ENCODE assay signal across 8 mouse cellular contexts in the genomic region with DNA sequence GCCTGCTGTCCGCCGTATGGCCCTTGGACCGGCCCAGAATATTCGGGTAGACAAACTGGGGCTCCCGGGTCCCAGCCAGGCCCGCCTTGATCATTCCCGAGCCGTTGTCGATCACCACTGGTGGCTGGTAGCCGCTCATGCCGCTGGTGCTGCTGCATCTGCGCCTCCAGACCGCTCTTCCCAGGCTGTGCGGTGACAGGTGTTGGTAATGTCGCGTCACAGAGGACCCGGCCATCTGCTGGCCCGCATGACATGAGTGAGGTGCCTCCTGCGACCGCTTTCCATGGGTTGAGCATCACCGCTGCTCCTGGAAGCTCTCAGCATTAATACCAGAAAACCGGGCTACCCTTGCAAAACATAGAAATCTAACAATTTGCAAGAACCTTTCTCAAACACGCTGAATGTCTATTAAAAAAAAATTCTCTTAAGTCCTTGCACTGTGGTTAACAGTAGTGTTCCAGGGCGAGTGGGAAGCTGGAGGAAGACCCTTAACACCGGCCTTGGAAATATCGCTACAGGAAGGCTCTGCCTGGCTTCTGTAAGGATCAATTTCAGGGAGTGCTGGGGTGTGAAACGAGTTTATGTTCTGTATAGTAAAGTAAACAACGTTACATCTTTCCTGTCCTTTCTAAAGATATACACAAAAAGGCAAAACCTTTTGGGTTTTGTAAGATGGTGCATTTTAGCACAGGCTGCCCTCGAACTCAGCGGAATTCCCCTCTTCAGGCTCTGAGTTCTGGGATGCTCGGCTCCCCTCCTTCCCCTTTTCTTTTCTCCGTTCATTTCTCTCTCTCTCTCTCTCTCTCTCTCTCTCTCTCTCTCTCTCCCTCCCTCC. TPM values are rescaled to one million over a fixed set of nuclear protein-coding genes. Genes with fewer than 3 reads are reported as not detected.
DNase-seq lines count a peak whose midpoint lies in the region; ATAC-seq lines count a peak whose summit lies in the region.

Gene Actrt3, minus strand, starts transcription at position 229 of the 835 bp plus-strand sequence.

- H3K27ac ChIP-seq in embryonic facial prominence, embryonic 12.5 days: peak within 1 kb of the TSS; percentile 61
- H3K27ac ChIP-seq in heart, embryonic 16.5 days (ENCODE audit: low read length): peak within 1 kb of the TSS; percentile 71

- 1% methylated on average over 31 of the region's 32 CpGs for WGBS in embryonic facial prominence, embryonic 12.5 days
- 3% methylated on average over 32 of the region's 32 CpGs for WGBS in heart, embryonic 16.5 days

- H3K9me3 ChIP-seq in embryonic facial prominence, embryonic 12.5 days: no peaks in the 10 kb centered on the region
- H3K9me3 ChIP-seq in heart, embryonic 16.5 days (replicated peaks; ENCODE audit: control insufficient read depth, low read length): no peaks in the 10 kb centered on the region

- peak within 1 kb of the TSS; percentile 90 for H3K4me2 ChIP-seq in embryonic facial prominence, embryonic 12.5 days (replicated peaks)
- peak within 1 kb of the TSS; percentile 88 for H3K4me2 ChIP-seq in heart, embryonic 16.5 days (ENCODE audit: low read depth, low read length)

- H3K36me3 ChIP-seq in embryonic facial prominence, embryonic 12.5 days: peaks cover 8% of the 10 kb centered on the region
- H3K36me3 ChIP-seq in heart, embryonic 16.5 days (ENCODE audit: control insufficient read depth, insufficient read depth): peaks cover 5% of the 10 kb centered on the region

- peak within 1 kb of the TSS; percentile 45 for H3K4me3 ChIP-seq in embryonic facial prominence, embryonic 12.5 days
- H3K4me3 ChIP-seq in heart, embryonic 16.5 days (ENCODE audit: low read length): peak within 1 kb of the TSS; percentile 72

- H3K4me1 ChIP-seq in embryonic facial prominence, embryonic 12.5 days: peaks cover 13% of the 10 kb centered on the region
- peaks cover 21% of the 10 kb centered on the region for H3K4me1 ChIP-seq in heart, embryonic 16.5 days (ENCODE audit: control insufficient read depth, insufficient read depth, low read length)

- H3K9ac ChIP-seq in embryonic facial prominence, embryonic 12.5 days: peak within 1 kb of the TSS; percentile 53
- H3K9ac ChIP-seq in heart, embryonic 16.5 days (ENCODE audit: low read length): peak within 1 kb of the TSS; percentile 73

- DNase-seq in CD8-positive naive resting alpha-beta T cell, adult 2 months (ENCODE audit: low read depth in 2 of 2, low spot score in 2 of 2): peak; percentile 43 to 50
- DNase-seq in adrenal gland, adult 2 months: peak; percentile 42
- DNase-seq in layer of hippocampus, postnatal 25 days (ENCODE audit: extremely low spot score in 1 of 2, low spot score in 1 of 2): peak; percentile 32 to 39
- peak; percentile 12 to 38 for DNase-seq in lung, postnatal 4 days
- DNase-seq in right cerebral cortex, postnatal 4 days: peak; percentile 27

- H3K27me3 ChIP-seq in embryonic facial prominence, embryonic 12.5 days: no peaks in the 10 kb centered on the region
- no peaks in the 10 kb centered on the region for H3K27me3 ChIP-seq in heart, embryonic 16.5 days (ENCODE audit: control insufficient read depth, insufficient read depth, low read length)

- no peak for ATAC-seq in embryonic facial prominence, embryonic 12.5 days (ENCODE audit: insufficient number of reproducible peaks, insufficient read depth, low FRiP score, low TSS enrichment)
- no peak for ATAC-seq in heart, embryonic 16.5 days (replicated peaks; ENCODE audit: extremely low read depth, insufficient read depth, low FRiP score)
- ATAC-seq in activated CD4-positive, CD25-positive, alpha-beta regulatory T cell, adult 4 months: no peak

RNA-seq across cellular contexts. Expression of gene Actrt3, which starts in this region (rescaled TPM):
- total RNA-seq in adrenal gland, adult 2 months (2021): not detected
- not detected in 2 replicates for polyA plus RNA-seq in adrenal gland, adult 2 months (2012; rRNA removed)
- 0.11 TPM in 1 of 2 replicates, not detected in the other for polyA plus RNA-seq in embryonic facial prominence, embryonic 12.5 days (2016; fragmentation: Nextera tagmentation; extraction: Ambion mirVana)
- polyA plus RNA-seq in heart, embryonic 16.5 days (2015; fragmentation: Nextera tagmentation; extraction: Ambion mirVana): not detected in 2 replicates
- total RNA-seq in layer of hippocampus, postnatal 25 days (2021): under 1 TPM; 0.49 to 0.79 TPM
- under 1 TPM in 1 of 2 experiments, not detected in 1; 0.24 TPM for polyA plus RNA-seq in activated CD4-positive, CD25-positive, alpha-beta regulatory T cell, adult 4 months (2017; shearing (Covaris generic))

Comparison
In these comparisons a context has a peak if more than half of its experiments do, and no peak if none do; other contexts are left out.
1. Peak in DNase-seq in adrenal gland, adult 2 months; RNA of the gene not detected or under 1 TPM.
2. Peak in DNase-seq in layer of hippocampus, postnatal 25 days; RNA of the gene not detected or under 1 TPM.